Mouse (Mus musculus): Measurements from ENCODE around the gene Nptx1. TPM values are rescaled to one million over a fixed set of nuclear protein-coding genes. Genes with fewer than 3 reads are reported as not detected.

Gene Nptx1
- polyA plus RNA-seq (2012; rRNA removed): 3.5 and 4.6 TPM in 2 replicates

DNA sequence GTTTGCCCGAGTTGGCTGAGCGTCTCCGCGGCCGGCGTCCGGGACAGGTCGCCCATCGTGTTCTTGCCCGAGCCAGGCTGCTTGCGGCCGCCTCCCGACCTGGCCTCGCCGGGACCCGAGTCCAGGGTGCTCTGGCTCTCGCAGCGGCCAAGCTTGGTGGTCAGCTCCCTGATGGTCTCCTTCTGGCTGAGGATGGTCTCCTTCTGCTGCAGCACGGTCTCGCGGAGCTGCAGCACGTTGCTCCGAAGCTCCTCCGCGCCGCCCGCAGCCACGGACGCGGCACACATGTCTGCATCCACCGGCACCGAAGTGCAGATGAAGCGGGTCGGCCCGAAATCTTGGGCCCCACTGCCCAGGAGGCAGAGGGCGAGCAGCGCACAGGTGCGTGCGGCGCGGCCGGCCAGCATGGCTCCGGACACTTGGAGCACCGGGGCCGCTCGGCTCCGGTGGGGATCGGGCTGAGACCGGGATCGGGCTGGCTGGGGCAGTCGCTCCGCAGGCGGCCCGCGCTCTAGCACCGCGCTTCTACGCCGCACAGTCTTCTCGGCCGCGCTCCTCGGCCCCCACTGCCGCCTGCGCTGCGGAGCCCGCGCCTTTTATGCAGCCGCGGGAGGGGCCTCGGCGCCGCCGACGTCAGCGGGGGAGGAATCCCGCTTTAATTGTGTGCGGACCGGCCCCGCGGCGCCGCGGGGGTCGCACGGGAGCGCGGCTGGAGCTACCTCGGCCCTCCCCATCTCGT lies at the start of gene Nptx1:
TSS of gene Nptx1 (minus strand) at position 571 of the 739 bp plus-strand sequence.

DNA sequence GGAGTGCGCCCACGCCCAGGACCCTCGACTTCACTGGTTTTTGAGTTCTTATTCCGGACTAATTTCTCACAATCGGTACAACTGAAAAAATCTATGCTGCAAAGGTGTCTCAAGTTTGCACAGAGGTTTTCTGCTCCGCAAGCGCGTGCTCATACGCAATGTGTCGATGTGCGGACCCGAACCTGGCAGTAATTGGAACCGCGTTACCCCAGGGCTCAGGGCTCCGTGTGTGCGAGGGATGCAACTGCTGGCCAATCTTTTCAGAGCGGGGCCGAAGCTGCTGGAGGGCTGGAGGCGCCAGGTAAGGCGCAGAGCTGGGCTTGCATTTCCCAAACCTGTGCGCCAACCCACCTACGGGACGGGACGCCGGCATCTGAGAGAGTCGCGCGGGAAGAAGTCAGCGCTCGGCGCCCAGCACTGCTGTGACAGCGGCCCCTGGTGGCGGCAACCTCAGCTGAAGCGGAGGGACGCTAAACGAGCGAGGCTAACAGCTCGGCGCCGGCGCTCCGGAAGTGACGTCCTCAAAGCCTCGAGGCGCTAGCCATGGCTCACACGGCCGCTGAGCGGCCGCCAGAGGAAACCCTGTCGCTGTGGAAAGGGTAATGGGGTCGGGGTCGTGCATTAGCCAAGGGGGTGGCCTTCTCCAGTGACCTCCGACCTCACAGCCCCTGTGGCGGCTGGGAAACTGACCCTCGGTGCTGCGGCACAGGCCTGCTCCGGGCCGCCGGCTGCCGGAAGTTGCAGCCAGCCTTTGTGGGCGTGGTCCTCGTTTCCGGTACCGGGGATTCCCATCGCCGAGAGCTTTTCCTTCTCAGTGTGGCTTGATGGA lies 56.5 kb downstream of the Nptx1 start, which contains the start of gene Endov:
TSS of gene Endov (plus strand) at position 487 of the 829 bp plus-strand sequence.

Other genes starting within 250 kb of the Nptx1 start
- 121 and 122 TPM in 2 replicates for gene Eif4a3, start 247.7 kb downstream of the Nptx1 start, polyA plus RNA-seq (2012; rRNA removed)
- gene Card14, start 240.0 kb downstream of the Nptx1 start, polyA plus RNA-seq (2012; rRNA removed): 0.16 and 0.28 TPM in 2 replicates
- gene Sgsh, start 192.2 kb downstream of the Nptx1 start, polyA plus RNA-seq (2012; rRNA removed): 49.3 and 55.6 TPM in 2 replicates
- gene Slc26a11, start 192.2 kb downstream of the Nptx1 start, polyA plus RNA-seq (2012; rRNA removed): 31.6 and 41.4 TPM in 2 replicates
- 33.7 and 44.6 TPM in 2 replicates for gene Rnf213, start 154.7 kb downstream of the Nptx1 start, polyA plus RNA-seq (2012; rRNA removed)
- gene Endov, start 56.4 kb downstream of the Nptx1 start, polyA plus RNA-seq (2012; rRNA removed): 27.0 and 32.1 TPM in 2 replicates
- 41.4 and 41.7 TPM in 2 replicates for gene Rptor, start 55.2 kb upstream of the Nptx1 start, polyA plus RNA-seq (2012; rRNA removed)

All from ovary, adult 2 months (tissue).